In genomic region chr3:156710693-156711092, GRCm38 (mm10) we compare ENCODE assay signal across 18 mouse cellular contexts.
DNase-seq lines count a peak whose midpoint lies in the region; ATAC-seq and TF ChIP-seq lines count a peak whose summit lies in the region.
"Had no signal": no experiment of that assay in that cellular context is flagged by ENCODE, and none has a peak within 500 bp of the region (broad histone marks: within the 10 kb centered on the region; RNA-seq: fewer than 3 reads in every experiment).

No protein-coding gene starts in this region.

- intact Hi-C loops in gastrocnemius, adult 2 months (cut with DNase I): no loop called here

- no peak for TF ChIP-seq POLR2A in kidney, adult 2 months (IDR thresholded peaks at IDR 0.05; ENCODE audit: low read depth, low read length)

- no peaks in the 10 kb centered on the region for H3K36me3 ChIP-seq in kidney, adult 2 months (ENCODE audit: control insufficient read depth, insufficient read depth, low read length)
- H3K36me3 ChIP-seq: embryonic facial prominence, embryonic 10.5 days; G1E; limb, embryonic 15.5 days; neural tube, embryonic 13.5 days had no signal

- no peak overlapping the region for H3K4me3 ChIP-seq in kidney, adult 2 months (ENCODE audit: insufficient read depth, low read depth, low read length)
- no peak overlapping the region for H3K4me3 ChIP-seq in gastrocnemius, adult 2 months
- H3K4me3 ChIP-seq: embryonic facial prominence, embryonic 10.5 days; limb, embryonic 15.5 days; megakaryocyte, embryonic 14.5 days; neural tube, embryonic 13.5 days had no signal

- no peaks in the 10 kb centered on the region for H3K4me1 ChIP-seq in kidney, adult 2 months (ENCODE audit: control insufficient read depth, insufficient read depth, low read length)
- H3K4me1 ChIP-seq: embryonic facial prominence, embryonic 10.5 days; megakaryocyte, embryonic 14.5 days; neural tube, embryonic 13.5 days had no signal

- WGBS in kidney, adult 2 months: 61% methylated on average over 4 of the region's 4 CpGs

- TF ChIP-seq CTCF in kidney, adult 2 months (conservative IDR thresholded peaks at IDR 0.05; ENCODE audit: insufficient read depth, insufficient read length, low read depth, low read length): no peak
- TF ChIP-seq CTCF in gastrocnemius, adult 2 months (IDR thresholded peaks at IDR 0.05): no peak

- H3K27ac ChIP-seq in kidney, adult 2 months (ENCODE audit: insufficient read depth, low read depth, low read length): no peak overlapping the region; the same call in 1 of the 2 replicates
- no peak overlapping the region for H3K27ac ChIP-seq in gastrocnemius, adult 2 months
- H3K27ac ChIP-seq: embryonic facial prominence, embryonic 10.5 days; limb, embryonic 15.5 days; neural tube, embryonic 13.5 days; stomach, postnatal 0 days had no signal

- H3K27me3 ChIP-seq in kidney, adult 2 months (replicated peaks; ENCODE audit: control insufficient read depth, insufficient read depth, low read length): no peaks in the 10 kb centered on the region
- H3K27me3 ChIP-seq: limb, embryonic 15.5 days; megakaryocyte, embryonic 14.5 days; neural tube, embryonic 13.5 days had no signal

- peak; percentile 84 for ATAC-seq in cerebellum, adult (ENCODE audit: insufficient number of reproducible peaks, low FRiP score, low TSS enrichment)
- ATAC-seq: CD4-positive, CD25-positive, alpha-beta regulatory T cell, adult 4 months; forebrain, embryonic 14.5 days; liver, postnatal 0 days had no signal

- DNase-seq in cerebellum, postnatal 4 days (ENCODE audit: low spot score in 2 of 2): no peak
- DNase-seq in kidney, adult 2 months: peak; percentile 3
- DNase-seq in kidney, postnatal 14 days: no peak
- peak; percentile 54 for DNase-seq in cerebellum, adult 11 months
- DNase-seq in cerebellum, postnatal 14 days: peak; percentile 76 to 83
- no peak for DNase-seq in gastrocnemius, adult 2 months
- DNase-seq in kidney, postnatal 10 days: no peak
- DNase-seq: heart, postnatal 36 days; liver, postnatal 0 days had no signal

Comparison
In these comparisons a context has a peak if more than half of its experiments do, and no peak if none do; other contexts are left out.
1. DNase-seq: peak in kidney, adult 2 months (single experiment), cerebellum, adult 11 months (single experiment) and cerebellum, postnatal 14 days (2 of 2); none in cerebellum, postnatal 4 days (0 of 2), kidney, postnatal 14 days (single experiment), gastrocnemius, adult 2 months (single experiment) and kidney, postnatal 10 days (single experiment).